Mouse (Mus musculus) adrenal gland (tissue): ENCODE measurements around the gene 4921524J17Rik.

Source experiments
- intact Hi-C: fragments of 180-260 bp; cut with DNase I; formaldehyde crosslinking; loops from one replicate; pipeline ENCODE4 v1.15.1; 2025

4921524J17Rik gene

DNA sequence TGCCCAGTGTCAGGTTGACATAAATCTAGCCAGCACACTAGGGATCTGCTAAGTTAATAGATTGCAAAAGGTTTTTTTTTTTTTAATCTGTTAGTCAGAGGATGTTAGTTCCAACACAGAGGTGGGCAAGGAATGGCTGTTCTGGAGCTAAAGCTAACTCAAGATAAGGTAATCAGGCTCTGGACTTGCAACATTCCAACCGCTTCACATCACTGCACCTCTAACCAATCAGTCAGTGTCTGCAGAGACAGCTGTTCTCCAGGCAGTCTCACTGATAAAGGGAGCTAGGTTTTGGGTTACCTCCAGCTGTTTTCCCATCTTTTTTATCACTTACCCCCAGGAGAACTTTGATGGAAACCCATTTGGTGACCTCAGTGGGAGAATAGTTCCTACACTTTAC, 41.2 kb downstream of the 4921524J17Rik start:
- intact Hi-C loops, result no loop called here

DNA sequence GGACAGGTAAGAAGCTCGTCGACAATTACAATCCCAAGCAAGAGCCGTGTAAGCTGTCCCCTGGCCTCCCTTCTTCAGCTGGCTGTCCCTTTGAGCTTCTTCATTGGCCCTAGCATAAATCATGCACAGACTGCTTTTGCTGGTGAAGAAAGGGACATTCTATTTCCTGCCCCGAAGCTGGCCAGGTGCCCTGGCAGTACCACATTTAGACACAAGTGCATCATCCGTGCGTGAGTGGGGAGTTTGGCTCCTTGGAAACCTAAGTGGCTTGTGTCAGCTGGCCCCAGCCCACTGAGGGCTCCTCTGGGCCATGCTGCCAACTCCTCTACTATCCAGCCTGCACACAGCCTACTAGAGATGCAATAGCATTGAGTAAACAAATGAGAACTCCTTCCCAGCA, 46.4 kb downstream of the 4921524J17Rik start, which contains the start of gene Mylk3:
Gene Mylk3 (minus strand): TSS at position 141 of the 400 bp plus-strand sequence.
- intact Hi-C loops, result no loop called here

DNA sequence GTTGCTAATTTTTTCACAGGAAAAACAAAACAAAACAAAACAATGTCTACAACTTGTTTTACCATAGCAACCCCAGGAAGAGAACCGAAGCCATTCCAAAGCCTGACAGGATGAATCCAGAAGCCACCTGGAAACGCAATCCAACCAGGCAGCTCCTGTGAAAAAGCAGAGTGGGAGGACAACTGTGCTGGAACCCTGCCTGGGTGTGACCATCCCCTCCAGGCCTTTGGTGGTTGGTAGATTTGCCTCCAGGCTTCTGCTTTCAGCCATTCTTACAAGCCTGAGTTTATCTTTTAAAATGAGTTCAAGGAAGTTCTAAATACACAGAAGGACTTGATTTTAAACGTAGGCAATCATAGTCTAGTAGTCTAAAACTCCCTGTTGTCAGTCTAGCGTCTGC, 50.7 kb downstream of the 4921524J17Rik start:
- intact Hi-C loops, result no loop called here

DNA sequence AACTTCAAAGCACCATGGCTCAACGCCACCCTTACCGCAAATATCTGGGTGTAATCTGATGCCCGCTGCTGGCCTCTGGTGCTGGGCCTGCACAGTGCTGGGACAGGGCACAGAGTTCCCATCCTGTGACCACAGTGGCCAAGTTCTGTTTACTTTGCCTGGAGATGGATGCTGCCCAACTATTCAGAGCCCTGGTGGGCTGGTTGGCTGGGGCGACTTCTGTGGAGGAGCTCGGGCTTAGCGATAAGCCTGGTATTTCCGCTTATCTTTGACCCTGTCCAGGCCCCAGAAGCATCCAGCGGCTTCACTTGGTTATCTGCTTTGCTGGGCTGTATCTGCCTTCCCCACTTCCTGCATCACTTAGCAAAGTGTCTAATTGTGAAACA, 51.8 kb downstream of the 4921524J17Rik start:
- intact Hi-C loops, result no loop called here

DNA sequence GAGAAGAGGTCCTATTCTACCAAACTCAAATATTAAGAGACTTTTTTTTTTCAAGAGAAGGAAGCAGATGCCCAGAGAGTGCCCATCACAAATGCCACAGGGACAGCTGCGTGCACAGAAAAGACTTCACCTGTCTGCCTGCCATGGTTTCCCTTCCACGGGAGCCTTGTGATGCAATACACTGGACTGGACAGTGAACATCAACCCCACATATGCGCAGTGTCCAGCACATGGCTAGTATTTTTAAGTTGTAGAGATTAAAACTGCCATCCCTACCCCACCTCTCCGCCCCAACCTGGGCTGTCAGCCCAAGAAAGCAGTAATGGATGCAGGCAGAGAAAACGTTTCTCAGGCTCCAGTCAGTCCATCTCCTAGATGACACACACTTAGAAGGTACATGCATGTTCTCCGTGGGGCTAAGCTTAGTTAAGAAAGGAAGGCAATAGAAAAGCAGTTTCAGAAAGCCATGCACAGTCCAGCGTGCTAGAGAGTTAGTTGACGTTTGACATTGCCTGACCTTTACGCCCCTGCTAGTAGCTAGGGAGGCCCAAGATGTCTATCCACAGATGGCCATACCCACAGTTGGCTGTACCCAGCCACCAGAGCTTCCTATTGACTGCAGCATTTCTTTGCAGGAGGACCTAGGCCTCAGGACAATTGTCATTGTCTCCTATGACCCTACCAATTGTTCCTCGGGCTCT, 52.4 kb downstream of the 4921524J17Rik start:
- intact Hi-C loops, result no loop called here

DNA sequence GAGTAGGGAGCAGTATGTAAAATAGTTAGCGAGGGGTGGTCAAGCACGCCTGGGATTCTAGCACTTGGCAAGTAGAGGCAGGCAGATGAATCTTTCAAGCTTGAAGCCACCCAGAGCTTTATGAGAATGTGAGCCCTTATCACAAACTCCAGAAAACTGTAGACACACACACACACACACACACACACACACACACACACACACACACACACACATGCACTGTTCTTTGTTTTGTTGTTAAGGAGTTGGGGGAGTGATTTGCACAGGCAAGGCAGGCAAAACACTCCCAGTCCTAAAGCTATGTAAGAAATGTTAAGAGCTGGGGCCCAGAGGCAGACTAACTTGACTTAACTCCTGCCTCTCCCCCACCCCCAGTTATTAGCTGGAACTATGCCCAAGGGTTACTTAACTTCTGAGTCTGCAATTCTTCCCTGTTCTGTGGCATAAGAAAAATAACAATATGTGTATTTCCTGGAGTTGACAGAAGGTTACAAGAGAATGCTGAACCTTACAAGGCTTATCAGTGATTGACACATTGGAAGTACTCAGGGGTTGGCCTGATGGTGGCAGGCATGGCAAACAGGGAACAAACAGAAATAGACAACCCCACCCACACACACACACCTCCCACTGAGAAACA, 53.4 kb downstream of the 4921524J17Rik start:
- intact Hi-C loops, result no loop called here

DNA sequence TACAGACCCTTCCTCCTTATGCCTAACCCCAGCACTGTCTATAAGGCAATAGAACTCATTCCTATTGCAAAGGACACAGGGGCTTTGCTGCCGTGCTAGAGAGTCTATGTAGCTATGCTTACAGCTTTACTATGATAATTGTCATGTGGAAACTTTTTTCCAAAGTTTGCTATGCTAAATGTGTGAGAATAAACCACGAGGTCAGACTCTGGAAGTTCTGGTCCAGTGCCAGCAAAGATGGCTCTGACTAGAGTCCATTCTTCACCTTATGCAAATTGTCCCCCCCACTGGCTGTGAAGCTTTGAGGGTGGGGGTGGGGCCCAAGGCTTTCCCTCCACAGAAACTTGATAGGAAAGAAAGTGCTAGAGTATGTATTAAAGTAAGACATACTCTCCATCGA, 56.1 kb downstream of the 4921524J17Rik start:
- intact Hi-C loops, result no loop called here

DNA sequence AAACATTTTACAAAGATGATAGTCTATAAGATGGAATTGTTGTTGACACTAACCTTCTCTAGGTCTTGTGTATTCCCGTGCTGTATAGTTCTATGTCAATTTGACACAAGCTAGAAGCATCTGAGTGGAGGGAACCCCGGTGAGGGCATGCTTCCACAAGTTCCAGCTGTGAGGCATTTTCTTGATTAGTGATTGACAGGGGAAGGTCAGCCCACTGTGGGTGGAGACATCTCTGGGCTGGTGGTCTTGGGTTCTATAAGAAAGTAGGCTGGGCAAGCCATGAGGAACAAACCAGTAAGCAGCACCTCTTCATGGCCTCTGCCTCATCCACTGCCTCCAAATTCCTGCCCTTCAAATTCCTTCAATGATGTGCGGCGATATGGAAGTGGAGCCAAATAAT, 58.3 kb downstream of the 4921524J17Rik start:
- intact Hi-C loops, result no loop called here

DNA sequence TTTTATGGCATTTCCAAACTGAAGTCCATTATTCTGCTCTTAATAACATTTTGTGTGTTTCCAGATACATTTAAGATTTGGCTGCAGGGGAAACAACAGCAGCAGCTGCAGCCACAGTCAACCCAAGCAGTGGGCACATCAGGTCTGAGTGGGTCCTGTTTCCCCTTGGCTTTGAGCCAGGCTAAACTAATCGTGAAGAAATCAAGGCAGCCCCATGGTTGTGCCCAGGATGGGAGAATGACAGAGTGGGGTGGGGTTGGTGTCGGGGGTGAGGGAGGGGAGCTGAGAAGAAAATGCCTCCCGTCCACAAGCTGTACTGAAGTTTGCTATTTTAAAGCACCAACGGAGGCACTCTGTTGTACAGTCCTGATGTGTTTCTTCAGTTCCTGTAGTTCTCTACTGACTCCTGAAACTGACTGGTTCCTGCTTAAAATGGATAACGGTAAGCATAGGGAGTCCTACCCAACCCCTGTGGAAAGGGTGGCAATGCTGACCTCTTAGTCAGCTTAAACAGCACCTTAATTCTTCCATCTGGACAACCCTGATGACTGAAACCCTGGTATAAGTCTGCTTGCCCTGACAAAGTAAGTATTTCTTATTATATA, 59.1 kb downstream of the 4921524J17Rik start:
- intact Hi-C loops, result no loop called here

DNA sequence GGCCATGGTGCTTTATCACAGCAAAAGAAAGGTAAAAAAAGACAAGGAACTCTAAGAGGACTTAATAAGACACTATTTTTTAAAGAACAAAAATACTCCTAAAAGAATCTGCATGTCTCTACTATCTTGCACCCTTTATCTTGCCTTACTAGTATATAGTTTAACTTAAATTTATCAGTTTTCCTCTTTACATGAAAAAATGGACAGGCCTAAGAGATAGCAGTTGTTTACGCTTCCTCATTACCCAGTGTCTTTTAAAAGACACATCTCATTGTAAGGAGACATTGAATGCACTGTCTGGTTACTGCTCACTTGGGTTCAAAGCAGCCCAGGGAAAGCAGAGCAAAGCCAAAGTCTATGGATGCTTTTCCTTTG, 60.2 kb downstream of the 4921524J17Rik start:
- intact Hi-C loops, result no loop called here

DNA sequence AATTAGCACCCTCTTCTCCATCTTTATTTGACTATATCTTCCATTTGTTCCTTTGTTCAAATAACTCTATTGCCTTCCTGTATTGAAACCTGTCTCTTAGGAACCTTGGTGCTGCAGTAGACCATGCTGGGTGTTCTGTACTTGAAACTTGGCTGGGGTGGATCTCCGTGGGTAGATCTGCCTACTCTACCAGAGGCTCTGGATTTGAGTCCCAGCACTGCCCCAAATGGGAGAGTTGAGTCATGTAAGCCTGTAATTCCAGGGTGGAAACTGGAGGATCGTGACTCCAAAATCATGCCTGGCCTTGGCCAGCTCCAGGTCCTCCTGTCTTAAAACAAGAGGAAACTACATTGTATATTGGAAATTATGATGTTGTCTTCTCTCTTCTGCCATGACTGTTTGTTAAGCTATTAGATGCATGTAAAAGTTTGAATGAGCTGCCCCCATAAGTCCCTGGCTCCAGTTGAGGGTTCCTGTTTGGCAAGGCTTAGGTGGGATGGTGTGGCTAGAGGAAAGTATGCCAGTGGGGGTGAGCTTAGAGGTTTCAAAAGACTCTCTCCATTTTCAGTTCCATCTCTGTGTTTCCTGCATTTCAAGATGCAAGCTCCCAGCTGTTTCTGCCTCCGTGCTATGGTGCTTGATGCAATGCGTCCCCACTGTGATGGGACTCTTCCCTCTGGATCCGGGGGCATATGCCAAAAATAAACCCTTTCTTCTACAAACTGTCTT, 60.7 kb downstream of the 4921524J17Rik start:
- intact Hi-C loops, result no loop called here

DNA sequence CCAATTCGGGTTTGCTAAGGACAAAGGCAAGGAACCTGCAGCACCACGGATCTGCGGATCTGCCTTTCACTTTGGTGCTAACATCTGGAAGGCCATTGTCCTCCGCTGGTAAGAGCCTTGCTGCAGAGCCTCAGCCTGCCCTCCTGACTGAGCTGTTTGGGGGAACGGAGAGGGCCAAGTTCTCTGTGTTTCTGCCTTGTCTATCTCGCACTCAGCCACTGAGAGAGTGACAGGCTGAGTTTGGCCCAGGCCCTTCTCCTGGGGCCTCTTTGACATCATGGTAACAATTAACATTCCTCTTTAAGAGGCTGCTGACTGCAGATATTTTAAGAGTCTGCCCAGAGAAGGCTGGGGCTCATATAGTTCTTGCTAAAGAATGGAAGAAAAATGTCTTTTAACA, 67.5 kb downstream of the 4921524J17Rik start:
- intact Hi-C loops, result no loop called here

DNA sequence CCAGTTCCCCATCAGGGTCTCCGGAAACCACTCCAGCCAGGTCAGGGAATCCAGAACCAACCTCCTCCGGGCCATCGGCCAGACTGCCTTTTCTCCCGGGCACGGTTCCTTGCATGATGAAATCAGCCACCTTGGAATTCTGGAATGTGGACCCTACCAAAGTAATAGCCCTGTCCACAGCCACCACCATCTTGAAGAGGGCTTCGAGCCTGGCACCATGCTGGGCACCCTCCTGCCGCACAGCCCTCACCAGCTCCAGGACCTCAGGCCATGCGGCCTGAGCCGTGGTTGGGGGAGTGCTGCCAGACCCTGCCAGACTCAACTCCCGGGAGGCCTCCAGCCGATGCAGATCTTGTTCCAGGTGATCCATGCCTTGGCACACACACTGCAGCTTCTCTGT, 68.0 kb downstream of the 4921524J17Rik start:
- intact Hi-C loops, result no loop called here

DNA sequence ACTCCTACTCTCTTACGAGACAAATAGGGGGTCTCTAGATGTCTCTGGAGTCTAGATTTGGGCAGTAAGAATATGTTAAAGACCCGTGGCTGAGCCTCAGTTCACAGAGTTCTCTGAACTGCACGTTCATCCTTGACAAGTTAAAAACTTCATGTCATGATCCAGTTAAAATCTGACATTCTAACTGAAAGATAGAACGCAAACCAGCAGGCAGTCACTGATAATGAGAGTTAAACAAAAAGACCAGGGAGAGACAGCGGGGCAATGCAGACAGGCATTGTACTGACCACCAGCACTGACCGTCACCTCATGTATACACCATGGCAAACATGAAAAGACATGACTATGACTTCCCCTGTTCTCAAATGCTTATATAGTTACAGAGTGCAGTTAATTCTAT, 69.2 kb downstream of the 4921524J17Rik start:
- intact Hi-C loops, result no loop called here

DNA sequence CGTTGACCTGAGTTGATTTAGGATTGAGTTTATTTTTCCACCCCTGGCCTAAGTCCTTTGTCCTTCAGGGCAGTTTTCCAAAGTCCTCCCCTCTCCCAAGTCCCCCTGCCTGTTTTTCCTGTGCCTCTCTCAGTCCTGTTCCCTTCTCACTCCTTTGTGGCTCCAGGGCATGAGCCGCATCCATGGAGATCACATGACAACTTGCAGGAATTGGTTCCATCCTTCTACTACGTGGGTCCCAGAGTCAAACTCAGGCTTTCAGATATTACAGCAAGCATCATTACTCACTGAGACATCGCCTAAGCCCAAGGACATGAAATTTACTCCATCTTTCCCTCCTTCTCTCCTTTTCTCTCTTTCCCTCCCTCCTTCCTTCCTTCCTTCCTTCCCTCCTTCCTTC, 70.4 kb downstream of the 4921524J17Rik start:
- intact Hi-C loops, result no loop called here
